Mouse (Mus musculus): ENCODE data around the gene Spata4. TPM values are rescaled to one million over a fixed set of nuclear protein-coding genes. Genes with fewer than 3 reads are reported as not detected.

The Spata4 gene
- total RNA-seq (2012; rRNA removed) (not detected in 2 replicates), polyA plus RNA-seq (2012; ENCODE audit: insufficient read depth in 1 of 2, insufficient read length in 2 of 2, low read depth in 1 of 2, low replicate concordance in 2 of 2, missing spikeins in 1 of 2) (not detected)

- H3K9ac ChIP-seq (ENCODE audit: control insufficient read depth, low read depth, low read length, poor library complexity, severe bottlenecking): no peak within 1 kb of the TSS
- H3K27me3 ChIP-seq (ENCODE audit: control insufficient read depth in 1 of 2, insufficient read depth in 2 of 2, low read length in 2 of 2): no peaks in the 10 kb centered on the region
- H3K4me1 ChIP-seq (ENCODE audit: control insufficient read depth in 1 of 2, insufficient read depth in 2 of 2, low read length in 2 of 2): no peaks in the 10 kb centered on the region
- H3K79me2 ChIP-seq (ENCODE audit: control insufficient read depth, insufficient read depth, low read length, poor library complexity): no peaks in the 10 kb centered on the region
- H3K27ac ChIP-seq (ENCODE audit: control insufficient read depth, low read depth, low read length): no peak within 1 kb of the TSS
- H3K4me3 ChIP-seq (ENCODE audit: control insufficient read depth in 1 of 2, insufficient read depth in 1 of 2, low read depth in 2 of 2, low read length in 2 of 2): no peak within 1 kb of the TSS
- no peaks in the 10 kb centered on the region for H3K9me3 ChIP-seq (replicated peaks; ENCODE audit: insufficient read depth, low read length)
- no peak for DNase-seq (ENCODE audit: low read depth, low spot score)
- H3K36me3 ChIP-seq (ENCODE audit: control insufficient read depth in 1 of 2, insufficient read depth in 2 of 2, low read length in 2 of 2): no peaks in the 10 kb centered on the region
- no peak for TF ChIP-seq RAD21 (IDR thresholded peaks at IDR 0.05; ENCODE audit: low read depth, low read length)
Measured at GRCm38 (mm10) chr8:54600671-54601251, at the start of gene Spata4. Gene Spata4 (plus strand): TSS chr8:54600781.

GRCm38 (mm10) chr8:54554921-54555320 lies 45.7 kb upstream of the Spata4 start:
- Histone ChIP-seq H3K27me3 (ENCODE audit: control insufficient read depth in 1 of 2, insufficient read depth in 2 of 2, low read length in 2 of 2) (no peaks in the 10 kb centered on the region; a peak in 1 of 4 replicates), H3K4me1 (ENCODE audit: control insufficient read depth in 1 of 2, insufficient read depth in 2 of 2, low read length in 2 of 2) (no peaks in the 10 kb centered on the region), H3K4me3 (ENCODE audit: control insufficient read depth in 1 of 2, insufficient read depth in 1 of 2, low read depth in 2 of 2, low read length in 2 of 2) (no peak overlapping the region), H3K27ac (ENCODE audit: control insufficient read depth, low read depth, low read length) (no peak overlapping the region), H3K9me3 (replicated peaks; ENCODE audit: insufficient read depth, low read length) (no peaks in the 10 kb centered on the region), H3K36me3 (ENCODE audit: control insufficient read depth in 1 of 2, insufficient read depth in 2 of 2, low read length in 2 of 2) (no peaks in the 10 kb centered on the region), H3K9ac (ENCODE audit: control insufficient read depth, low read depth, low read length, poor library complexity, severe bottlenecking) (no peak overlapping the region), H3K79me2 (ENCODE audit: control insufficient read depth, insufficient read depth, low read length, poor library complexity) (no peaks in the 10 kb centered on the region)
- TF ChIP-seq RAD21 (IDR thresholded peaks at IDR 0.05; ENCODE audit: low read depth, low read length): no peak
- no peak for TF ChIP-seq MAFK (IDR thresholded peaks at IDR 0.05; ENCODE audit: borderline replicate concordance, low read depth, low read length)
- TF ChIP-seq NRF1 (IDR thresholded peaks at IDR 0.05; ENCODE audit: insufficient read depth, low read depth, low read length, poor library complexity, severe bottlenecking): no peak
- no peak for TF ChIP-seq NELFE (IDR thresholded peaks at IDR 0.05; ENCODE audit: low read depth, low read length)
- no peak for TF ChIP-seq MYB (IDR thresholded peaks at IDR 0.05; ENCODE audit: low read depth, low read length)
- no peak for DNase-seq (ENCODE audit: low read depth, low spot score)

GRCm38 (mm10) chr8:54562137-54562536 lies 38.4 kb upstream of the Spata4 start:
- DNase-seq (ENCODE audit: low read depth, low spot score): no peak
- Histone ChIP-seq H3K9me3 (replicated peaks; ENCODE audit: insufficient read depth, low read length) (no peaks in the 10 kb centered on the region), H3K27me3 (ENCODE audit: control insufficient read depth in 1 of 2, insufficient read depth in 2 of 2, low read length in 2 of 2) (no peaks in the 10 kb centered on the region), H3K79me2 (ENCODE audit: control insufficient read depth, insufficient read depth, low read length, poor library complexity) (no peaks in the 10 kb centered on the region), H3K4me3 (ENCODE audit: control insufficient read depth in 1 of 2, insufficient read depth in 1 of 2, low read depth in 2 of 2, low read length in 2 of 2) (no peak overlapping the region), H3K36me3 (ENCODE audit: control insufficient read depth in 1 of 2, insufficient read depth in 2 of 2, low read length in 2 of 2) (no peaks in the 10 kb centered on the region), H3K27ac (ENCODE audit: control insufficient read depth, low read depth, low read length) (no peak overlapping the region), H3K4me1 (ENCODE audit: control insufficient read depth in 1 of 2, insufficient read depth in 2 of 2, low read length in 2 of 2) (no peaks in the 10 kb centered on the region), H3K9ac (ENCODE audit: control insufficient read depth, low read depth, low read length, poor library complexity, severe bottlenecking) (no peak overlapping the region)
- TF ChIP-seq BHLHE40 (IDR thresholded peaks at IDR 0.05; ENCODE audit: borderline replicate concordance, low read depth, low read length) (no peak), USF2 (IDR thresholded peaks at IDR 0.05; ENCODE audit: borderline replicate concordance in 1 of 2, insufficient read depth in 1 of 2, low read depth in 1 of 2, low read length in 2 of 2) (no peak), TBP (IDR thresholded peaks at IDR 0.05; ENCODE audit: low read depth, low read length) (no peak), POLR2AphosphoS5 (IDR thresholded peaks at IDR 0.05; ENCODE audit: borderline replicate concordance, low read depth, low read length) (no peak), GABPA (IDR thresholded peaks at IDR 0.05; ENCODE audit: low read depth, low read length) (no peak), MEF2A (IDR thresholded peaks at IDR 0.05; ENCODE audit: extremely low read depth, insufficient replicate concordance, low read depth, low read length, poor library complexity, severe bottlenecking) (no peak), ZMIZ1 (IDR thresholded peaks at IDR 0.05; ENCODE audit: low read depth, low read length) (no peak), NRF1 (IDR thresholded peaks at IDR 0.05; ENCODE audit: insufficient read depth, low read depth, low read length, poor library complexity, severe bottlenecking) (no peak), USF1 (IDR thresholded peaks at IDR 0.05; ENCODE audit: low read depth, low read length) (no peak), POLR2AphosphoS2 (IDR thresholded peaks at IDR 0.05; ENCODE audit: low read length) (no peak), MAFK (IDR thresholded peaks at IDR 0.05; ENCODE audit: borderline replicate concordance, low read depth, low read length) (no peak), SMC3 (IDR thresholded peaks at IDR 0.05; ENCODE audit: low read depth, low read length) (no peak), NELFE (IDR thresholded peaks at IDR 0.05; ENCODE audit: low read depth, low read length) (no peak)

Measured in MEL (cell line).